Comparison of ENCODE assay signal across 8 mouse cellular contexts in genomic region chr15:97705211-97706050, GRCm38 (mm10). TPM values are rescaled to one million over a fixed set of nuclear protein-coding genes. Genes with fewer than 3 reads are reported as not detected.
DNase-seq lines count a peak whose midpoint lies in the region; ATAC-seq lines count a peak whose summit lies in the region.

Gene Rpap3 (minus strand): TSS chr15:97705825.

- H3K4me2 ChIP-seq in intestine, embryonic 15.5 days (replicated peaks): peak within 1 kb of the TSS; percentile 60

- peak within 1 kb of the TSS; percentile 54; the same call in 1 of the 2 replicates for H3K27ac ChIP-seq in intestine, embryonic 15.5 days

- peak within 1 kb of the TSS; percentile 91 for H3K9ac ChIP-seq in intestine, embryonic 15.5 days

- no peaks in the 10 kb centered on the region for H3K4me1 ChIP-seq in intestine, embryonic 15.5 days (replicated peaks)

- ATAC-seq in intestine, embryonic 15.5 days: peak; percentile 97
- ATAC-seq in megakaryocyte-erythroid progenitor cell, adult 5-6 weeks (replicated peaks; ENCODE audit: low FRiP score, low TSS enrichment, poor library complexity, severe bottlenecking): peak; percentile 93

- peak; percentile 94 for DNase-seq in adrenal gland, adult 2 months
- peak; percentile 95 for DNase-seq in embryo, embryonic 11 days
- DNase-seq in gastrocnemius, postnatal 25 days: peak; percentile 79
- DNase-seq in left cerebral cortex, postnatal 14 days (ENCODE audit: low spot score in 2 of 2): peak; percentile 68 to 88
- peak; percentile 88 for DNase-seq in right cerebral cortex, postnatal 25 days
- DNase-seq in urinary bladder, postnatal 36 days (ENCODE audit: low spot score in 2 of 2): peak; percentile 76 to 86

- H3K9me3 ChIP-seq in intestine, embryonic 15.5 days: no peaks in the 10 kb centered on the region

- peak within 1 kb of the TSS; percentile 92 for H3K4me3 ChIP-seq in intestine, embryonic 15.5 days (replicated peaks)

- H3K36me3 ChIP-seq in intestine, embryonic 15.5 days: peaks cover 7% of the 10 kb centered on the region

- H3K27me3 ChIP-seq in intestine, embryonic 15.5 days (replicated peaks): no peaks in the 10 kb centered on the region

- intact Hi-C loops in left cerebral cortex, postnatal 14 days (cut with DNase I): no loop called here

- WGBS in intestine, embryonic 15.5 days: under 1% methylated on average over 71 of the region's 71 CpGs

RNA-seq across cellular contexts. Expression of gene Rpap3, which starts in this region (rescaled TPM):
- total RNA-seq in adrenal gland, adult 2 months (2021): 10 to 100 TPM; 14.6 to 22.9 TPM
- 1.1 and 1.2 TPM in 2 replicates for polyA plus RNA-seq in adrenal gland, adult 2 months (2012; rRNA removed)
- total RNA-seq in gastrocnemius, postnatal 25 days (2021): 10 to 100 TPM in 1 of 2 experiments, 1 to 10 TPM in 1; 9.6 to 11.4 TPM
- 19.8 and 24.0 TPM in 2 replicates for polyA plus RNA-seq in intestine, embryonic 15.5 days (2015; fragmentation: Nextera tagmentation; extraction: Ambion mirVana)
- 10 to 100 TPM; 27.4 to 28.2 TPM for total RNA-seq in left cerebral cortex, postnatal 14 days (2021)
- total RNA-seq in megakaryocyte-erythroid progenitor cell, adult 5-6 weeks (2014; fragmentation: Nextera tagmentation): 28.7 and 37.9 TPM in 2 replicates
- 43.5 and 48.6 TPM in 2 replicates for total RNA-seq in megakaryocyte-erythroid progenitor cell, adult 5-6 weeks (2017)

Comparison
In these comparisons a context has a peak if more than half of its experiments do, and no peak if none do; other contexts are left out.
1. Peak in every context shown above with its lines: DNase-seq, ATAC-seq, H3K4me3 ChIP-seq and H3K27ac ChIP-seq.